Mouse (Mus musculus): ENCODE measurements around the gene Tmem132c.

DNA sequence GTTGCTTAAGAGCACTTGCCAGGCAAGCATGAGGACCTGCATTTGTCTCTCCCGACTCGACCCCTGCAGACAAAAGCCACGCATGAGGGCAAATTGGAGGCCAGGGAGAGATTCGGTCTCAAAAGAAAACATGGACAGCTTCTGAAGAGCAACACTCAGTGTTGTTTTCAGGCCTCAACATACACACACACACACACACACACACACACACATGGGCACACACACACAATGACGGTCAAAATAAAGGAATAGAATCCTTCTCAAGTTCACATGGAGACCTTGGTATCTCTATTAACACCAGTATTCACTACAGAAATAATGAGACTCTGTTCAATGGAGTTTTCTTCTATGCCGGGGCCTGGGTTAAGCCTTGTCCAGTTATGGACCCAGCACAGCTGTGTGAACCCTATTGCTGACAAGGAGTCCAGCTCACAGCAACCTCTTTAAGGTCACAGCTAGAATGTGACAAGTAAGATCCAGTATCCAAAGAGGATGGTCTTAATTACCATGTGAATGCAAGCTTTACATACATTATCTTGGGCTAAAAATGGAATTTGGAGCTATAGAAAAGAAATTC lies 325.6 kb downstream of the Tmem132c start:
- TF ChIP-seq CTCF (IDR thresholded peaks at IDR 0.05; ENCODE audit: insufficient read depth, low read length): no peak
- TF ChIP-seq POLR2A (IDR thresholded peaks at IDR 0.05; ENCODE audit: borderline replicate concordance, extremely low read depth, low read depth, low read length): no peak
